Mouse (Mus musculus): ENCODE results near the gene Agtrap.

GRCm38 (mm10) chr4:148087907-148088527, at the start of gene Agtrap:
- TF ChIP-seq CTCF (IDR thresholded peaks at IDR 0.05; ENCODE audit: low read depth) (no peak), EP300 (IDR thresholded peaks at IDR 0.05; ENCODE audit: low read depth) (no peak)
